Mouse (Mus musculus): ENCODE data around the gene Gpr180. TPM values are rescaled to one million over a fixed set of nuclear protein-coding genes. Genes with fewer than 3 reads are reported as not detected.
"Not testable (repeated sequence)": the region's sequence is repeated elsewhere in the genome, so short reads cannot be mapped to it uniquely, and the experiment has no call there.

Gpr180 gene
- total RNA-seq, 2 experiments from 2014 or later = 27.0 to 28.4 TPM

- DNase-seq (ENCODE audit: low spot score in 2 of 2) = peak in 1 of 2 experiments; percentile 50
Measured at GRCm38 (mm10) chr14:118151651-118152293, 14.8 kb downstream of the Gpr180 start.

GRCm38 (mm10) chr14:118152294-118152651 lies 15.3 kb downstream of the Gpr180 start:
- no peak for DNase-seq (ENCODE audit: low spot score in 2 of 2)

- not testable (repeated sequence) for DNase-seq (ENCODE audit: low spot score in 2 of 2)
Measured at GRCm38 (mm10) chr14:118156056-118156455, 19.1 kb downstream of the Gpr180 start.

GRCm38 (mm10) chr14:118156740-118157139 lies 19.8 kb downstream of the Gpr180 start:
- DNase-seq (ENCODE audit: low spot score in 2 of 2) = no peak

GRCm38 (mm10) chr14:118157146-118157545 lies 20.2 kb downstream of the Gpr180 start:
- DNase-seq (ENCODE audit: low spot score in 2 of 2) = peak; percentile 68 to 76

- no peak for DNase-seq (ENCODE audit: low spot score in 2 of 2)
Measured at GRCm38 (mm10) chr14:118161751-118162150, 24.8 kb downstream of the Gpr180 start.

- no peak for DNase-seq (ENCODE audit: low spot score in 2 of 2)
Measured at GRCm38 (mm10) chr14:118162640-118163039, 25.7 kb downstream of the Gpr180 start.

GRCm38 (mm10) chr14:118168776-118169175 lies 31.8 kb downstream of the Gpr180 start:
- DNase-seq (ENCODE audit: low spot score in 2 of 2) = no peak

- DNase-seq (ENCODE audit: low spot score in 2 of 2) = no peak
Measured at GRCm38 (mm10) chr14:118173590-118174203, 36.7 kb downstream of the Gpr180 start.

GRCm38 (mm10) chr14:118175071-118175693 lies 38.2 kb downstream of the Gpr180 start:
- DNase-seq (ENCODE audit: low spot score in 2 of 2) = no peak

- no peak for DNase-seq (ENCODE audit: low spot score in 2 of 2)
Measured at GRCm38 (mm10) chr14:118175694-118176085, 38.7 kb downstream of the Gpr180 start.

GRCm38 (mm10) chr14:118179251-118179650 lies 42.3 kb downstream of the Gpr180 start:
- DNase-seq (ENCODE audit: low spot score in 2 of 2) = no peak

GRCm38 (mm10) chr14:118179701-118180100 lies 42.7 kb downstream of the Gpr180 start:
- no peak for DNase-seq (ENCODE audit: low spot score in 2 of 2)

- DNase-seq (ENCODE audit: low spot score in 2 of 2) = peak in 1 of 2 experiments; percentile 36
Measured at GRCm38 (mm10) chr14:118180117-118180557, 43.2 kb downstream of the Gpr180 start.

GRCm38 (mm10) chr14:118180711-118181177 lies 43.8 kb downstream of the Gpr180 start:
- peak in 1 of 2 experiments; percentile 41 for DNase-seq (ENCODE audit: low spot score in 2 of 2)

- DNase-seq (ENCODE audit: low spot score in 2 of 2) = no peak
Measured at GRCm38 (mm10) chr14:118191442-118191841, 54.5 kb downstream of the Gpr180 start.

GRCm38 (mm10) chr14:118193001-118193628 lies 56.2 kb downstream of the Gpr180 start:
- no peak for DNase-seq (ENCODE audit: low spot score in 2 of 2)

- no peak for DNase-seq (ENCODE audit: low spot score in 2 of 2)
Measured at GRCm38 (mm10) chr14:118193663-118194062, 56.7 kb downstream of the Gpr180 start.

- no peak for DNase-seq (ENCODE audit: low spot score in 2 of 2)
Measured at GRCm38 (mm10) chr14:118194219-118194914, 57.4 kb downstream of the Gpr180 start.

GRCm38 (mm10) chr14:118197063-118197462 lies 60.1 kb downstream of the Gpr180 start:
- no peak for DNase-seq (ENCODE audit: low spot score in 2 of 2)

- DNase-seq (ENCODE audit: low spot score in 2 of 2) = no peak
Measured at GRCm38 (mm10) chr14:118200731-118201130, 63.8 kb downstream of the Gpr180 start.

Measured in layer of hippocampus, postnatal 10 days (tissue).